Mouse (Mus musculus) forebrain, embryonic 16.5 days (tissue): ENCODE data around the gene Mtmr14. TPM values are rescaled to one million over a fixed set of nuclear protein-coding genes. Genes with fewer than 3 reads are reported as not detected.
A peak's percentile ranks its signal among the peaks of the same experiment; 100 is the strongest.

Source experiments
- ATAC-seq: fragments of 200-750 bp; cut with Nextera tagmentation; 2 replicates; pipeline ENCODE4 v1.8.0; 2017; ENCODE audit warnings: mild to moderate bottlenecking, moderate library complexity
- H3K27ac ChIP-seq: fragments of 300-500 bp; sonication (generic); 2 replicates; pipeline ENCODE4 v1.5.1; 2014; ENCODE audit warnings: low read length, control low read depth
- H3K27me3 ChIP-seq: fragments of 300-500 bp; sonication (generic); replicated peaks from 2 replicates; pipeline ENCODE4 v1.6.1; 2014; ENCODE audit warnings: low read length; ENCODE audit not compliant: control insufficient read depth, insufficient read depth
- H3K36me3 ChIP-seq: fragments of 300-500 bp; sonication (generic); 2 replicates; pipeline ENCODE4 v1.6.1; 2014; ENCODE audit not compliant: control insufficient read depth, insufficient read depth
- H3K4me1 ChIP-seq: fragments of 300-500 bp; sonication (generic); replicated peaks from 2 replicates; pipeline ENCODE4 v1.6.1; 2014; ENCODE audit warnings: low read length; ENCODE audit not compliant: control insufficient read depth, insufficient read depth
- H3K4me2 ChIP-seq: fragments of 300-500 bp; sonication (generic); 2 replicates; pipeline ENCODE4 v1.6.1; 2014; ENCODE audit warnings: mild to moderate bottlenecking, low read length, control low read depth
- H3K4me3 ChIP-seq: fragments of 300-500 bp; sonication (generic); replicated peaks from 2 replicates; pipeline ENCODE4 v1.5.1; 2014; ENCODE audit warnings: mild to moderate bottlenecking, low read length, control low read depth
- H3K9ac ChIP-seq: fragments of 300-500 bp; sonication (generic); replicated peaks from 2 replicates; pipeline ENCODE4 v1.6.1; 2014; ENCODE audit warnings: low read depth, low read length, control low read depth
- H3K9me3 ChIP-seq: fragments of 300-500 bp; sonication (generic); 2 replicates; pipeline ENCODE4 v1.6.1; 2016; ENCODE audit warnings: low read length; ENCODE audit not compliant: control insufficient read depth
- WGBS: fragments of 180-500 bp; shearing (Covaris S2); extraction: QIAGEN DNeasy Blood & Tissue Kit; methylation state at CpG from one replicate; pipeline ENCODE4 v1.1.7; 2014; 5-methylcytosine and 5-hydroxymethylcytosine counted together
- polyA plus RNA-seq: library from polyadenylated mRNA; unstranded; fragments of >200 nt; fragmentation: Nextera tagmentation; extraction: Ambion mirVana; gene quantifications from 2 replicates; pipeline ENCODE4 v1.2.1, GENCODE M21; 2015

The Mtmr14 gene
- polyA plus RNA-seq, 1 experiment from 2014 or later: 42.1 TPM

DNA sequence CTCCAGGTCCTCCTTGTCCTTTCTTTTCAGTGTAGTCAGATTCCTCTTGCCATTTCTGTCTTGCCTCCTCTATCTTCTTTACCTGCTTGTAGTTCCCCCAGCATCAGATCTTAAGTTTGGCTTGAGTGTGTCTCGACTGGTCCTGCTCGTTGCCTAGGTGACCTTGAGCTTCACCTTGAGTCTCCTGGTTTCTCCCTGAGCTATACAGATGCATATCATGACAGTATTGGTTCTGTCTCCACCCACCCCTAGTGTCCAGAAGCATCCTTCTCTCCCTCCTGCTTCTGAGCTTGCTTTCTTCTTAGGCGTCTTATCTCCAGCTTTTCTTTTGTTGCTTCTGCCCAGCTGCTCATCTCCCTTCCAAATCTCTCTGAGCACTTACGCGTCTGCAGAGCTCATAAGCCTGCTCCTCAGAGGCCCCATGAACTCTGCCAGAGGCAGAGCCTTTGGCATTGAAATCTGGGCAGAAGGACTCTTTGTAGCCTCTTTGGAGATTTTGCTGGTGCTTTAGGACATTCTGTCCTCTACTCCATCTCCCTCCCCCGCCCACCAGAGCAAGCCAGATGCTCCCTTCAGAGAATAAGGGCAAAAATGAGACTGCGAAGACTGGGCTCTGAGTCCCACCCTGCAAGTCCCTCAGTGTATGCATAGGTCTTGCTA lies 29.5 kb downstream of the Mtmr14 start:
- no peak overlapping the region for H3K27ac ChIP-seq
- H3K9me3 ChIP-seq: no peaks in the 10 kb centered on the region
- H3K4me1 ChIP-seq: no peaks in the 10 kb centered on the region
- peaks cover 49% of the 10 kb centered on the region for H3K36me3 ChIP-seq
- H3K9ac ChIP-seq: no peak overlapping the region
- ATAC-seq: no peak
- no peaks in the 10 kb centered on the region for H3K27me3 ChIP-seq
- 87% methylated on average over 7 of the region's 7 CpGs for WGBS
- no peak overlapping the region for H3K4me3 ChIP-seq
- no peak overlapping the region for H3K4me2 ChIP-seq

DNA sequence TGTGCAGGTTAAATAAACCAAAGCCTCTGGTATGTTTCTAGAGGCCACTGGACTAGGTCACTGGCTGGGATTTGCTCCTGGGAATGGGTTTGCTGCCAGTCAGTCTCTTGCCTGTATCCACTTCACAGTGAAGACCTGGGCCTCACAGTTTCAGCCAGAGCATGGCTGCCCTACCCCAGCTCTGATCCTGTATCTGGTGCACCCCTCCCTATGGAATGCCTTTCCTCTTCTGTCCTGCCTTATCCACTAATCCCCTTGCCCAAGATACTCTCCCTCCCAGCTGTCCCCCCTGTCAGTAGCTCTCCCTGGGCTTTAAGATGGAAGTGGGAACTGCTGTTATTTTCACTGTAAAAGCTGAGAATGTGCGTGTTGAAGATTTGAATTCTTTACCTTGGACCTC lies 30.3 kb downstream of the Mtmr14 start:
- Histone ChIP-seq H3K36me3 (peaks cover 45% of the 10 kb centered on the region), H3K4me1 (no peaks in the 10 kb centered on the region), H3K4me3 (no peak overlapping the region), H3K27ac (no peak overlapping the region), H3K4me2 (no peak overlapping the region), H3K9ac (no peak overlapping the region), H3K9me3 (no peaks in the 10 kb centered on the region), H3K27me3 (no peaks in the 10 kb centered on the region)
- ATAC-seq: no peak
- WGBS: 94% methylated on average over 1 of the region's 1 CpGs

DNA sequence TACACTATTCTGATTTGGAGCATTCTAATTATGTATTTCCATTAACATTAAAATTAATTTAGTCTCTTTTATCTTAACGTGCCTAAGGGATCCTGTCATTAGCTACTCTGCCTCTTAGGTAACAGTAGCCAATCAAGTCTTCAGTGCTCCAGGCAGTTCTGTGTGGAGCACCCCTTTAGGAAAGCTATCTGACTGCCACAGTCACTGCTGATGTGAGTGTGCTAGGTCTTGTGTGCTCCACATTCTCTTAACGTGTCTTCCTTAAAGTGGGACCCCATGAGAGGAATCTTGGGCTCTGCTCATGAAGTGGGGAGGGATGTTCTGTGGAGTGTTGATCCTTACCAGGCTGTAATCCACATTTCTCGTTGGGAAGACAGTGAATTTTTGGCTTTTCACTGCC lies 34.7 kb downstream of the Mtmr14 start:
- no peak for ATAC-seq
- WGBS: 82% methylated on average over 3 of the region's 3 CpGs
- Histone ChIP-seq H3K4me2 (no peak overlapping the region), H3K36me3 (peaks cover 33% of the 10 kb centered on the region), H3K4me1 (no peaks in the 10 kb centered on the region), H3K9ac (no peak overlapping the region), H3K4me3 (no peak overlapping the region), H3K27me3 (no peaks in the 10 kb centered on the region), H3K9me3 (no peaks in the 10 kb centered on the region), H3K27ac (no peak overlapping the region)

DNA sequence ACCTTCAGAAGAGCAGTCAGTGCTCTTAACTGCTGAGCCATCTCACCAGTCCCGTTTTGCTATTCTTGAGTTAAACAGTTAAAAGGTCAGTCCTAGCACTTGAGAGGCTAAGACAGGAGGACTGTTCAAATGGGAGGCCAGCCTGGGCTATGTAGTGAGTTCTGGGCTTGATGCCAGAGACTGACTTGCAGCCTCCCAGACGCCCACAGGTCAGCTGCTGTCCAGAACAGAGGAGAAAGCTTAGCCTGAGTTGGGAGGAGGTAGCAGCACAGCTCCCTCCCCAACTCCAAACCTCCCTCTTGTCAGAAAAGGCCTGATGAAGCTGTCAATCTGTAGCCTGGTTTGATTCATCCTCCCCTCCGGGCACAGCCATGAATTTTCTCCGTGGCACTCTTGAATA lies 39.2 kb downstream of the Mtmr14 start:
- 70% methylated on average over 4 of the region's 4 CpGs for WGBS
- Histone ChIP-seq H3K27me3 (peaks cover 7% of the 10 kb centered on the region; the same call in 1 of the 2 replicates), H3K9me3 (no peaks in the 10 kb centered on the region), H3K4me1 (peaks cover 1% of the 10 kb centered on the region; the same call in 1 of the 2 replicates), H3K27ac (no peak overlapping the region), H3K4me3 (no peak overlapping the region), H3K4me2 (no peak overlapping the region), H3K36me3 (peaks cover 15% of the 10 kb centered on the region), H3K9ac (no peak overlapping the region)
- ATAC-seq: no peak

DNA sequence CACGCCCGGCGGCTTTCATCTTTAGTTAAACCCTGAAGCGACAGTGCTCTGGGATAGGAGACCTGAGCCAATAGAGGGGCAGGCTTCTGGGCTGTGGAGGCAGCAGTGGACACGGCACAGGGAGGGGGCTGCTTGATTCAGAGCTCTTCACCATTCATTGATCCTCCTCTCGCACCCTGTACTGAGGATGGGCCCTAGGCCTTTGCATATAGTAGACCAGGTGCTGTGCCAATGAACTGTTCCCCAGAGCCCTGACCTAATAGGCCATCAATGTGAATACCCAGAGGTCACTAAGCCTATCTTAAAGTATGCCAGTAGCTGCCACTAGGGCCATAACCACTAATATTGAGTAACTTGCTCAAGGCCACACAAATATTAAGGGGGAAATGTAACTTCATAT lies 44.0 kb downstream of the Mtmr14 start:
- H3K9ac ChIP-seq: no peak overlapping the region
- H3K36me3 ChIP-seq: peaks cover 6% of the 10 kb centered on the region
- no peaks in the 10 kb centered on the region for H3K9me3 ChIP-seq
- H3K4me3 ChIP-seq: no peak overlapping the region
- H3K4me2 ChIP-seq: peak overlapping the region; percentile 46; the same call in 1 of the 2 replicates
- H3K4me1 ChIP-seq: peaks cover 15% of the 10 kb centered on the region
- WGBS: 65% methylated on average over 6 of the region's 6 CpGs
- H3K27me3 ChIP-seq: peaks cover 26% of the 10 kb centered on the region
- 0 out of 2 replicates have a peak, but pooled peaks have one; percentile 9 for ATAC-seq
- H3K27ac ChIP-seq: no peak overlapping the region

DNA sequence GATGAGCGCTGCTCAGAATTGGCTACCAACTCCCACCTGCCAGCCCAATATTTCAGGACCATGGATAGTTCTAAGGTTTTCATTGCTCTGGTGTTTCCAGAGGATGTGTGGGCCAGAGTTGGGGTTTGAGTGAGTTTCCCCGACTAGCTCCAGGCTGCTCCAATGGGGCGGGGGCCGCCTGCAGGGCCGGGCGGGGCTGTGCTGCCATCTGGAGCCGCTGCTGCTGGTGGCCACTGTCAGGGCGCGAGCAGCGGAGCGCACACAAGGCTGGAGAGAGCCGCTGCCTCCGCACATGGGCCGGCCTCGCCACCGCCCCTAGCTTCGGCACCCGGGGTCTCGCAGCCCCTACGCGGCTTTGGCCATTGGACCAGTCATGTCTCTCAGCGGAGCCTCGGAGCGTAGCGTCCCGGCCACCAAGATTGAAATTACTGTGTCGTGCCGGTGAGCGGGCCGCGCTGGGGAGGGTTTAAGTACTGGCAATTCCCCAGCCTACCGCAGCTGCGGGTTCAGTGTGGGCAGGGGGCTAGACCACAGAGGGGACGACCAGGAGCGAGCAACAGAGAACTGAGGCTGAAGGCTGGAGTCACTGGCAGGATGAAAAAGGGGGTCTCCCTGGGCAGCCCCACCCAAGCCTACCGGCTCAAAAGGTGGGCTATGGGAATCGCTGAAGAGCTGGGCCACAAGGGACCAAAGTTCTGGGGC lies 44.6 kb downstream of the Mtmr14 start, which contains the start of gene Cpne9:
Gene Cpne9, plus strand, starts transcription at position 207 of the 702 bp plus-strand sequence.
- peaks cover 15% of the 10 kb centered on the region for H3K4me1 ChIP-seq
- WGBS: 1% methylated on average over 37 of the region's 37 CpGs
- H3K4me2 ChIP-seq: peak within 1 kb of the TSS; percentile 46
- peaks cover 26% of the 10 kb centered on the region for H3K27me3 ChIP-seq
- H3K36me3 ChIP-seq: peaks cover 6% of the 10 kb centered on the region
- H3K9me3 ChIP-seq: no peaks in the 10 kb centered on the region
- peak within 1 kb of the TSS; percentile 32 for H3K4me3 ChIP-seq
- no peak within 1 kb of the TSS for H3K27ac ChIP-seq
- ATAC-seq: peak; percentile 75
- no peak within 1 kb of the TSS; the same call in 1 of the 2 replicates for H3K9ac ChIP-seq

DNA sequence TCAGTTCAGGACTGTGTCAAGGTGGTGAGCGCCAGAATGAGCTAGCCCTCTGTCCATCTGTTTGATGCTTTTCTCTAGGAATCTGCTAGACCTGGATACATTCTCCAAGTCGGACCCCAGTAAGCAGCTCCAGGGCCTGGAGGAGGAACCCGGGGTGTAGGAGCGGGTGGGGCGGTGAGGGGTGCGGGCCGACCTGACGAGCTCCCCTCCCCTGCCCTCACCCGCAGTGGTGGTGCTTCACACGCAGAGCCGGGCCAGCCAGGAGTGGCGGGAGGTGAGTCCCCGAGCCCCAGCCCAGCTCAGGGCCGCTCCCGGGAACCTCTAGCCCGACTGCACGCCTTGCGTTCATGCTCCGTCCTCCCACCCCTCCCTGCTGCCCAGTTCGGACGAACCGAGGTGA lies 45.3 kb downstream of the Mtmr14 start:
- under 1% methylated on average over 22 of the region's 22 CpGs for WGBS
- H3K9ac ChIP-seq: no peak overlapping the region

DNA sequence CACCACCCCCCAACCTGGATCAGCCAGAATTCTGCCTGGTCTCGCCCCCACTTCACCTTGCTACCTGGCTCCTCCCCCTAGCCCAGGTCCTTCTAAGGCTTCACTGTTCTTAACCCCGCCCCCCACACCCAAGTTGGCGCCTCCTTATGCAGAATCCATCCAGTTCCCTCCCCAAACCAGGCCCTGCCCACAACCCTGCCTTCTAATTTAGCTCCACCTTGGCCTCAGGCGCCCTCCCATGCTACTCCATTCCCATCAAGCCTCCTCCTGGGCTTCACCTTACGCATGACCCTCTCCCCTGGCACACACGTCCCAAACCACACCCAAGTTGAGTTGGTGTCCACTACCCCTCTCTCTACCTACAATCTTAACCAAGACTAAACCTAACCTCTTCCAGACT lies 45.9 kb downstream of the Mtmr14 start:
- Histone ChIP-seq H3K36me3 (peaks cover 4% of the 10 kb centered on the region), H3K4me3 (no peak overlapping the region), H3K4me2 (no peak overlapping the region), H3K27me3 (peaks cover 26% of the 10 kb centered on the region), H3K27ac (no peak overlapping the region), H3K9me3 (no peaks in the 10 kb centered on the region), H3K9ac (no peak overlapping the region), H3K4me1 (peaks cover 15% of the 10 kb centered on the region)
- WGBS: 5% methylated on average over 6 of the region's 6 CpGs
- ATAC-seq: no peak

More for the DNA sequence above, 45.3 kb downstream of the Mtmr14 start:
- Histone ChIP-seq H3K4me2 (peak overlapping the region; percentile 31), H3K4me3 (peak overlapping the region; percentile 8; the same call in 1 of the 2 replicates), H3K36me3 (peaks cover 6% of the 10 kb centered on the region), H3K27ac (no peak overlapping the region), H3K4me1 (peaks cover 15% of the 10 kb centered on the region), H3K27me3 (peaks cover 26% of the 10 kb centered on the region), H3K9me3 (no peaks in the 10 kb centered on the region)
- ATAC-seq: no peak

DNA sequence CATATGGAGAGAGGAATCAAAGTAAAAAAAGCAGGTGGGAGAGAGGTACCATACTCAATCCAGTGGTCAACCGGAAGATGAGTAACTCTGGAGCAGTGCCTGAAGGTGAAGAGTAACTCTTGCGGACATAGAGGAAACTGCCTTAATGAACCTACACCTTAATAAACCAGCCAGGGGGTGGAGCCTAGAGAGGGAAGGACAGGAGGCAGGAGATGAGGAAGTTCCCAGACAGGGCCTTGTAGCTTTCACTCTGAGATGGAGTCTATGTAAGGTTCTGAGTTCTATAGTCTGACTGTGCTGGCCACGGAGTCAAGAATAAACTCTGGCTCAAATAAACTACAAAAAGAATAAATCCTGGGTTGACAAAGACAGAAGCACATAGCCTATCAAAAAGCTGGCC lies 47.3 kb downstream of the Mtmr14 start:
- WGBS: 81% methylated on average over 3 of the region's 3 CpGs
- Histone ChIP-seq H3K4me3 (no peak overlapping the region), H3K27ac (no peak overlapping the region), H3K36me3 (peaks cover 4% of the 10 kb centered on the region; the same call in 1 of the 2 replicates), H3K9me3 (no peaks in the 10 kb centered on the region), H3K4me2 (no peak overlapping the region), H3K4me1 (peaks cover 15% of the 10 kb centered on the region), H3K27me3 (peaks cover 26% of the 10 kb centered on the region), H3K9ac (no peak overlapping the region)
- no peak for ATAC-seq
